Mouse (Mus musculus) c-Kit-negative CD71-positive TER-119-positive erythroid progenitor cells, embryonic 14.5 days (primary cell): ENCODE measurements around the gene 2010300C02Rik.
"Not testable (repeated sequence)": the region's sequence is repeated elsewhere in the genome, so short reads cannot be mapped to it uniquely, and the experiment has no call there.

ENCODE experiments used
- DNase-seq: peaks from one replicate; pipeline ENCODE4 v3.0.0-alpha.2; 2013; ENCODE audit warnings: low read depth, low spot score

Gene 2010300C02Rik

GRCm38 (mm10) chr1:37719761-37720640, at the start of gene 2010300C02Rik:
TSS of gene 2010300C02Rik (minus strand) at chr1:37720085.
- DNase-seq: no peak

- DNase-seq: no peak
These were observed 39.5 kb upstream of the 2010300C02Rik start for GRCm38 (mm10) chr1:37759407-37759806.

GRCm38 (mm10) chr1:37744650-37745259, 24.9 kb upstream of the 2010300C02Rik start:
- DNase-seq: no peak

- no peak for DNase-seq
These were observed 22.9 kb upstream of the 2010300C02Rik start for GRCm38 (mm10) chr1:37742602-37743270.

- DNase-seq: no peak
These were observed 22.2 kb upstream of the 2010300C02Rik start for GRCm38 (mm10) chr1:37742126-37742525.

- DNase-seq: no peak
These were observed 20.4 kb upstream of the 2010300C02Rik start for GRCm38 (mm10) chr1:37740161-37740802.

GRCm38 (mm10) chr1:37738895-37739294, 19.0 kb upstream of the 2010300C02Rik start:
- DNase-seq: no peak

GRCm38 (mm10) chr1:37737045-37737444, 17.2 kb upstream of the 2010300C02Rik start:
- DNase-seq: no peak

GRCm38 (mm10) chr1:37735932-37736331, 16.0 kb upstream of the 2010300C02Rik start:
- DNase-seq: no peak

- no peak for DNase-seq
These were observed 15.0 kb upstream of the 2010300C02Rik start for GRCm38 (mm10) chr1:37734841-37735240.

GRCm38 (mm10) chr1:37729353-37729752, 9.5 kb upstream of the 2010300C02Rik start:
- no peak for DNase-seq

GRCm38 (mm10) chr1:37728053-37728452, 8.2 kb upstream of the 2010300C02Rik start:
- DNase-seq: no peak

- no peak for DNase-seq
These were observed 7.3 kb upstream of the 2010300C02Rik start for GRCm38 (mm10) chr1:37727186-37727585.

- no peak for DNase-seq
These were observed 6.5 kb upstream of the 2010300C02Rik start for GRCm38 (mm10) chr1:37726426-37726825.

GRCm38 (mm10) chr1:37725880-37726279, 6.0 kb upstream of the 2010300C02Rik start:
- DNase-seq: no peak

GRCm38 (mm10) chr1:37721092-37721491, 1.2 kb upstream of the 2010300C02Rik start:
- DNase-seq: no peak

GRCm38 (mm10) chr1:37719030-37719723, 708 bp downstream of the 2010300C02Rik start:
- DNase-seq: no peak

- DNase-seq: no peak
These were observed 1.4 kb downstream of the 2010300C02Rik start for GRCm38 (mm10) chr1:37718516-37718915.

- no peak for DNase-seq
These were observed 2.3 kb downstream of the 2010300C02Rik start for GRCm38 (mm10) chr1:37717415-37718195.

- not testable (repeated sequence) for DNase-seq
These were observed 7.5 kb downstream of the 2010300C02Rik start for GRCm38 (mm10) chr1:37712357-37712737.
